Mouse (Mus musculus): ENCODE results near the gene Hist1h2ao. TPM values are rescaled to one million over a fixed set of nuclear protein-coding genes. Genes with fewer than 3 reads are reported as not detected.
"Not testable (repeated sequence)": the region's sequence is repeated elsewhere in the genome, so short reads cannot be mapped to it uniquely, and the experiment has no call there.

The Hist1h2ao gene
- total RNA-seq (2021), result 10 to 100 TPM; 28.2 to 31.2 TPM
- long read RNA-seq, experiment 1, partial matches to known transcripts, result 0 of 1 reads
- long read RNA-seq, experiment 1, other reads (novel, unspliced or antisense), result 0 of 1 reads
- long read RNA-seq, experiment 2, partial matches to known transcripts, result 0 of 3 reads
- long read RNA-seq, experiment 2, other reads (novel, unspliced or antisense), result 0 of 3 reads

- DNase-seq (ENCODE audit: low spot score in 2 of 2), result not testable (repeated sequence)
Measured at GRCm38 (mm10) chr13:21810073-21810472, at the start of gene Hist1h2ao, which contains the start of gene Hist1h2bq. Gene Hist1h2ao (plus strand): TSS chr13:21810465. Gene Hist1h2bq (minus strand): TSS chr13:21810197.

- peak; percentile 45 to 89 for DNase-seq (ENCODE audit: low spot score in 2 of 2)
Measured at GRCm38 (mm10) chr13:21778814-21779766, 31.2 kb upstream of the Hist1h2ao start.

GRCm38 (mm10) chr13:21779767-21780731 is 30.2 kb upstream of the Hist1h2ao start, which contains the start of gene Hist1h1b:
Gene Hist1h1b (minus strand): TSS chr13:21780625.
- DNase-seq (ENCODE audit: low spot score in 2 of 2), result peak in 1 of 2 experiments; percentile 15

GRCm38 (mm10) chr13:21781021-21781555 is 29.2 kb upstream of the Hist1h2ao start:
- no peak for DNase-seq (ENCODE audit: low spot score in 2 of 2)

- no peak for DNase-seq (ENCODE audit: low spot score in 2 of 2)
Measured at GRCm38 (mm10) chr13:21781639-21782038, 28.6 kb upstream of the Hist1h2ao start.

GRCm38 (mm10) chr13:21782361-21783254 is 27.7 kb upstream of the Hist1h2ao start:
- peak in 1 of 2 experiments; percentile 34 for DNase-seq (ENCODE audit: low spot score in 2 of 2)

- peak; percentile 62 to 91 for DNase-seq (ENCODE audit: low spot score in 2 of 2)
Measured at GRCm38 (mm10) chr13:21783255-21783617, 27.0 kb upstream of the Hist1h2ao start, which contains the start of gene Hist1h3i. Gene Hist1h3i (minus strand): TSS chr13:21783370.

GRCm38 (mm10) chr13:21783734-21784161 is 26.5 kb upstream of the Hist1h2ao start:
- DNase-seq (ENCODE audit: low spot score in 2 of 2), result peak in 1 of 2 experiments; percentile 28

GRCm38 (mm10) chr13:21784311-21784710 is 26.0 kb upstream of the Hist1h2ao start:
- no peak for DNase-seq (ENCODE audit: low spot score in 2 of 2)

- no peak for DNase-seq (ENCODE audit: low spot score in 2 of 2)
Measured at GRCm38 (mm10) chr13:21786189-21786898, 23.9 kb upstream of the Hist1h2ao start.

DNA sequence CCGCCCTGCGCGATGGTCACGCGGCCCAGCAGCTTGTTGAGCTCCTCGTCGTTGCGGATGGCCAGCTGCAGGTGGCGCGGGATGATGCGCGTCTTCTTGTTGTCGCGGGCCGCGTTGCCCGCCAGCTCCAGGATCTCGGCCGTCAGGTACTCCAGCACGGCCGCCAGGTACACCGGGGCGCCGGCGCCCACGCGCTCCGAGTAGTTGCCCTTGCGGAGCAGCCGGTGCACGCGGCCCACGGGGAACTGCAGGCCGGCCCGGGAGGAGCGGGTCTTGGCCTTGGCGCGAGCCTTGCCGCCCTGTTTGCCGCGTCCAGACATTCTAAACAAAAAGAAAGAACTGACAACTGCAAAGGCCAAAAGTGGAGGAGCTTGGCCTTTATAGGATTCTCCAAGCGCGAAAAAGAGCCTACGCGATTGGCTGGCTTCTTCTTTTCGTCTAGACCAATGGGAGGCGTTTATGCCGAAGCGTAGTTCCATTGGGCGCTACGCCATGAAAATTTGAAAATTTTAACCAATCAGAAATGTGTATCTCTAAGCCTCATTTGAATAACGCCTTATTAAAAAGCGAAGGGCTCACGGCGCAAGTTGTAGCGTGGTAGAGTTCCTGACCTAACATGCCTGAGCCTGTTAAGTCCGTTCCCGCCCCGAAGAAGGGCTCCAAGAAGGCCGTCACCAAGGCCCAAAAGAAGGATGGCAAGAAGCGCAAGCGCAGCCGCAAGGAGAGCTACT is 23.2 kb upstream of the Hist1h2ao start, which contains the start of the genes Hist1h2an and Hist1h2bp:
Hist1h2an (minus strand) TSS at position 320 of the 731 bp plus-strand sequence.
Hist1h2bp (plus strand) TSS at position 563 of the 731 bp plus-strand sequence.
- DNase-seq (ENCODE audit: low spot score in 2 of 2), result peak; percentile 86 to 99

DNA sequence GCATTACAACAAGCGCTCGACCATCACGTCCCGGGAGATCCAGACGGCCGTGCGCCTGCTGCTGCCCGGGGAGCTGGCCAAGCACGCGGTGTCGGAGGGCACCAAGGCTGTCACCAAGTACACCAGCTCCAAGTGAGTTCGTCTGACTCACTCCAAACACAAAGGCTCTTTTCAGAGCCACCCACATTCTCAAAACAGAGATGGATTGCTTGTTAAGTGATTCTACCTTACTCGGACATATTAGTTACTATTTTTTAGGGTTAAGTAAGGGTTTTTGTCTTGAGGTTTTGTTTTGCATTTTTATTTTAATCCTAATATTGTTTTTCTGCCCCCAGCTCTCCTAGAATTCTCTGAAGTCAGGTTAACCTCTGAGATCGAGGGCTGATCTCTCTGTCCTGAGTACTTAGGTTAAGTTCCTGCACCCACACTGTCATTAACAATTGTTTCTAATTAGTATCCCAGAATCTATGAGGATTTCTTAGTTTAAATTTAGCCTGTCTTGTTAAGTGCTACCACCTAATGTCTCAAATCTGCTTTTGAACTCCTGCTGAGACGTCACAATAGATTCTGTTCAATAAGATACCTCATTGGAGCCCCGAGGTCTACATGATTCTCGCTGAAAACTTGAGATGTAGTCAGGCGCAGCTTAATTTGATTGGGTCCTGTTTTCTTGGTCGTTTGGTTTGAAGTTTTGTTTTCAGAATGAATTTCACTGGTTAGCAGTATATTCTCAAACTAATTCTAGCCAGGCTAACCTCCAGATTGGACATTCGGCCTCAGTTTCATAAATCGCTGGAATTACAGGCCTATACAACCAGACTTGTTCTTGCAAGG is 22.3 kb upstream of the Hist1h2ao start:
- DNase-seq (ENCODE audit: low spot score in 2 of 2), result no peak

DNA sequence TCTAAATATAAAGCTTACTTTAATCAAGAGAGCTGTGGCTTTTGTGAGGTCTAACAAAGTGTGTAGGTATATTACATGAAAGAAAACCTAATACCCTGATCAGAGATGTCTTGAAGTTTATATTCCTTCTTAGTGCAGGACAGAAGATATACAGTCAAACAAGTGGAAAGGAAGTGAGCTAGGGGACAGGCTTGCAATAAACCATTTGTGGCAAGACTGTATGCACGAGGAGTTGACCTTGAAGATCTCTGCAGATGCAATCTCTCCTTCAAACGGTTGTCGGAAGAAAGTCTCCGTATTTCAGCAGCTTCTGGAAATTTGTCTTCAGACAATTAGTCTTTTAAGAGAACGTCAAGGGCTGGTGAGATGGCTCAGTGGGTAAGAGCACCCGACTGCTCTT is 20.3 kb upstream of the Hist1h2ao start:
- DNase-seq (ENCODE audit: low spot score in 2 of 2), result no peak

GRCm38 (mm10) chr13:21790601-21791283 is 19.5 kb upstream of the Hist1h2ao start:
- no peak for DNase-seq (ENCODE audit: low spot score in 2 of 2)

- DNase-seq (ENCODE audit: low spot score in 2 of 2), result no peak
Measured at GRCm38 (mm10) chr13:21795584-21795983, 14.7 kb upstream of the Hist1h2ao start.

DNA sequence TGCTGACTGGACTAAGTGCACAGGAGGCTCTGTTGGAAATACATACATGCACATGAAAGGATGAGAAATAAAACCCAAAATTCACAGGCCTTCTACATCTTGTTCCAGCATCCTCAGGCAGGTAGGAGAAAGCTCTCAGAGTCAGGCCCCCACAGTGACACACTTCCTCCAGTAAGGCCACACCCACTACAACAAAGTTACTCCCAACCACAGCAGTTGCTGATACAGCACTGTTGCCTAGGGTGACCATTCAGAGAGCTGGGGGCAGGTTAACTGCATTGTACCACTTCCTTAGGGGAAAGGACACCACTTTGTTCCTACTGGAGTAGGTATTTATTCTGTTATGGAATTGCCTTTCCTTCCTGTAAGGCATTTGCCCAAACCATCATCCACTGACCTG is 13.1 kb upstream of the Hist1h2ao start:
- DNase-seq (ENCODE audit: low spot score in 2 of 2), result not testable (repeated sequence)

All from layer of hippocampus, postnatal 14 days (tissue).